Mouse (Mus musculus) neural tube, embryonic 13.5 days (tissue): ENCODE data around the gene Nxpe4. TPM values are rescaled to one million over a fixed set of nuclear protein-coding genes. Genes with fewer than 3 reads are reported as not detected.

Source experiments
- ATAC-seq: fragments of 200-750 bp; cut with Nextera tagmentation; 2 replicates; pipeline ENCODE4 v1.8.0; 2017; ENCODE audit warnings: low read depth, mild to moderate bottlenecking, moderate TSS enrichment, moderate library complexity
- H3K27ac ChIP-seq: fragments of 300-500 bp; sonication (generic); replicated peaks from 2 replicates; pipeline ENCODE4 v1.5.1; 2015; ENCODE audit warnings: moderate library complexity, mild to moderate bottlenecking, inconsistent platforms
- H3K27me3 ChIP-seq: fragments of 300-500 bp; sonication (generic); 2 replicates; pipeline ENCODE4 v1.6.1; 2015; ENCODE audit warnings: mild to moderate bottlenecking, inconsistent platforms
- H3K36me3 ChIP-seq: fragments of 300-500 bp; sonication (generic); 2 replicates; pipeline ENCODE4 v1.6.1; 2015; ENCODE audit warnings: mild to moderate bottlenecking, inconsistent platforms
- H3K4me1 ChIP-seq: fragments of 300-500 bp; sonication (generic); replicated peaks from 2 replicates; pipeline ENCODE4 v1.6.1; 2015; ENCODE audit warnings: inconsistent platforms
- H3K4me2 ChIP-seq: fragments of 300-500 bp; sonication (generic); 2 replicates; pipeline ENCODE4 v1.6.1; 2015; ENCODE audit warnings: inconsistent platforms, mild to moderate bottlenecking, moderate library complexity
- H3K4me3 ChIP-seq: fragments of 300-500 bp; sonication (generic); 2 replicates; pipeline ENCODE4 v1.5.1; 2015; ENCODE audit warnings: mild to moderate bottlenecking, inconsistent platforms
- H3K9ac ChIP-seq: fragments of 300-500 bp; sonication (generic); 2 replicates; pipeline ENCODE4 v1.6.1; 2015; ENCODE audit warnings: moderate library complexity, mild to moderate bottlenecking, inconsistent platforms
- H3K9me3 ChIP-seq: fragments of 300-500 bp; sonication (generic); 2 replicates; pipeline ENCODE4 v1.6.1; 2016; ENCODE audit warnings: inconsistent platforms
- WGBS: fragments of 180-500 bp; shearing (Covaris S2); methylation state at CpG from one replicate; pipeline ENCODE4 v1.1.7; 2015; 5-methylcytosine and 5-hydroxymethylcytosine counted together
- polyA plus RNA-seq: library from polyadenylated mRNA; unstranded; fragments of >200 nt; fragmentation: Nextera tagmentation; extraction: Ambion mirVana; gene quantifications from 2 replicates; pipeline ENCODE4 v1.2.1, GENCODE M21; 2015

The Nxpe4 gene
- polyA plus RNA-seq, 1 experiment from 2014 or later: 6.5 TPM

GRCm38 (mm10) chr9:48421561-48421960 lies 259.7 kb downstream of the Nxpe4 start:
- WGBS: 87% methylated on average over 2 of the region's 2 CpGs
- no peak for ATAC-seq
- no peak overlapping the region for H3K4me2 ChIP-seq
- H3K36me3 ChIP-seq: no peaks in the 10 kb centered on the region
- no peak overlapping the region for H3K27ac ChIP-seq
- no peak overlapping the region for H3K9ac ChIP-seq
- no peaks in the 10 kb centered on the region for H3K27me3 ChIP-seq
- H3K4me1 ChIP-seq: no peaks in the 10 kb centered on the region
- H3K4me3 ChIP-seq: no peak overlapping the region
- no peaks in the 10 kb centered on the region for H3K9me3 ChIP-seq

GRCm38 (mm10) chr9:48422382-48422781 lies 260.6 kb downstream of the Nxpe4 start:
- H3K36me3 ChIP-seq: no peaks in the 10 kb centered on the region
- no peak for ATAC-seq
- no peaks in the 10 kb centered on the region for H3K4me1 ChIP-seq

GRCm38 (mm10) chr9:48423256-48423655 lies 261.4 kb downstream of the Nxpe4 start:
- H3K9ac ChIP-seq: no peak overlapping the region
- no peak overlapping the region for H3K27ac ChIP-seq
- no peak overlapping the region for H3K4me2 ChIP-seq
- no peaks in the 10 kb centered on the region for H3K4me1 ChIP-seq
- 58% methylated on average over 1 of the region's 1 CpGs for WGBS
- no peak overlapping the region for H3K4me3 ChIP-seq
- H3K9me3 ChIP-seq: no peaks in the 10 kb centered on the region
- H3K36me3 ChIP-seq: no peaks in the 10 kb centered on the region
- no peaks in the 10 kb centered on the region for H3K27me3 ChIP-seq
- no peak for ATAC-seq

More at GRCm38 (mm10) chr9:48422382-48422781, 260.6 kb downstream of the Nxpe4 start:
- no peaks in the 10 kb centered on the region for H3K27me3 ChIP-seq
- no peak overlapping the region for H3K9ac ChIP-seq
- H3K9me3 ChIP-seq: no peaks in the 10 kb centered on the region
- no peak overlapping the region for H3K4me2 ChIP-seq
- H3K27ac ChIP-seq: no peak overlapping the region
- no peak overlapping the region for H3K4me3 ChIP-seq
- WGBS: 85% methylated on average over 8 of the region's 8 CpGs

GRCm38 (mm10) chr9:48427176-48427575 lies 265.4 kb downstream of the Nxpe4 start:
- Histone ChIP-seq H3K4me2 (no peak overlapping the region), H3K27me3 (no peaks in the 10 kb centered on the region), H3K36me3 (no peaks in the 10 kb centered on the region), H3K4me1 (no peaks in the 10 kb centered on the region), H3K27ac (no peak overlapping the region), H3K4me3 (no peak overlapping the region), H3K9ac (no peak overlapping the region), H3K9me3 (no peaks in the 10 kb centered on the region)
- no peak for ATAC-seq
- WGBS: 86% methylated on average over 7 of the region's 7 CpGs

- H3K4me2 ChIP-seq: no peak overlapping the region
- H3K36me3 ChIP-seq: no peaks in the 10 kb centered on the region
- H3K27me3 ChIP-seq: no peaks in the 10 kb centered on the region
- no peak for ATAC-seq
- H3K4me3 ChIP-seq: no peak overlapping the region
- H3K4me1 ChIP-seq: no peaks in the 10 kb centered on the region
- H3K9me3 ChIP-seq: no peaks in the 10 kb centered on the region
- no peak overlapping the region for H3K27ac ChIP-seq
- 84% methylated on average over 8 of the region's 8 CpGs for WGBS
- no peak overlapping the region for H3K9ac ChIP-seq
These were observed 270.6 kb downstream of the Nxpe4 start for GRCm38 (mm10) chr9:48432449-48432848.

GRCm38 (mm10) chr9:48443873-48444272 lies 282.1 kb downstream of the Nxpe4 start:
- Histone ChIP-seq H3K9me3 (no peaks in the 10 kb centered on the region), H3K27ac (no peak overlapping the region), H3K4me3 (no peak overlapping the region), H3K4me1 (no peaks in the 10 kb centered on the region), H3K27me3 (no peaks in the 10 kb centered on the region), H3K9ac (no peak overlapping the region), H3K4me2 (no peak overlapping the region), H3K36me3 (no peaks in the 10 kb centered on the region)
- no peak for ATAC-seq
- 97% methylated on average over 1 of the region's 1 CpGs for WGBS

- 72% methylated on average over 2 of the region's 2 CpGs for WGBS
- no peaks in the 10 kb centered on the region for H3K4me1 ChIP-seq
- no peak overlapping the region for H3K4me3 ChIP-seq
- no peaks in the 10 kb centered on the region for H3K9me3 ChIP-seq
- no peak overlapping the region for H3K9ac ChIP-seq
- no peak for ATAC-seq
- H3K27ac ChIP-seq: no peak overlapping the region
- H3K36me3 ChIP-seq: no peaks in the 10 kb centered on the region
- H3K27me3 ChIP-seq: no peaks in the 10 kb centered on the region
- H3K4me2 ChIP-seq: no peak overlapping the region
These were observed 283.0 kb downstream of the Nxpe4 start for GRCm38 (mm10) chr9:48444821-48445220.

GRCm38 (mm10) chr9:48447783-48448209 lies 286.0 kb downstream of the Nxpe4 start:
- H3K27me3 ChIP-seq: no peaks in the 10 kb centered on the region
- H3K36me3 ChIP-seq: no peaks in the 10 kb centered on the region
- H3K27ac ChIP-seq: no peak overlapping the region
- no peak for ATAC-seq
- no peaks in the 10 kb centered on the region for H3K9me3 ChIP-seq
- no peak overlapping the region for H3K9ac ChIP-seq
- H3K4me1 ChIP-seq: no peaks in the 10 kb centered on the region
- H3K4me2 ChIP-seq: no peak overlapping the region
- no peak overlapping the region for H3K4me3 ChIP-seq
- 41% methylated on average over 5 of the region's 5 CpGs for WGBS

Other genes starting within 250 kb of the Nxpe4 start
- 0.35 and 0.58 TPM in 2 replicates for gene Nxpe2, start 191.4 kb downstream of the Nxpe4 start, polyA plus RNA-seq